In genomic region chr2:181419359-181419758, GRCm38 (mm10) we compare ENCODE assay signal across 1 mouse cellular context.
TF ChIP-seq lines count a peak whose summit lies in the region.

No protein-coding gene starts in this region.

TF ChIP-seq in MEL, 35 proteins besides CTCF, POLR2A, EP300 and RAD21 (continued from another document):
- TF ChIP-seq MYB (IDR thresholded peaks at IDR 0.05; ENCODE audit: low read depth, low read length) (no peak), E2F4 (IDR thresholded peaks at IDR 0.05; ENCODE audit: borderline replicate concordance, low read depth, low read length) (no peak), ZNF384 (IDR thresholded peaks at IDR 0.05; ENCODE audit: low read depth, low read length) (no peak), USF2 (IDR thresholded peaks at IDR 0.05; ENCODE audit: borderline replicate concordance in 1 of 2, insufficient read depth in 1 of 2, low read depth in 1 of 2, low read length in 2 of 2) (no peak), GABPA (IDR thresholded peaks at IDR 0.05; ENCODE audit: low read depth, low read length) (no peak), NRF1 (IDR thresholded peaks at IDR 0.05; ENCODE audit: insufficient read depth, low read depth, low read length, poor library complexity, severe bottlenecking) (no peak), ZC3H11A (IDR thresholded peaks at IDR 0.05; ENCODE audit: low read depth, low read length) (no peak), MXI1 (IDR thresholded peaks at IDR 0.05; ENCODE audit: low read depth, low read length) (no peak), SMC3 (IDR thresholded peaks at IDR 0.05; ENCODE audit: low read depth, low read length) (no peak), ZMIZ1 (IDR thresholded peaks at IDR 0.05; ENCODE audit: low read depth, low read length) (no peak), TBP (IDR thresholded peaks at IDR 0.05; ENCODE audit: low read depth, low read length) (no peak), HCFC1 (IDR thresholded peaks at IDR 0.05; ENCODE audit: low read depth, low read length) (no peak), KAT2A (conservative IDR thresholded peaks at IDR 0.05; ENCODE audit: low read depth, low read length) (no peak), BHLHE40 (IDR thresholded peaks at IDR 0.05; ENCODE audit: borderline replicate concordance, low read depth, low read length) (0 out of 2 replicates have a peak, but pooled peaks have one; percentile 40), ZKSCAN1 (IDR thresholded peaks at IDR 0.05; ENCODE audit: low read depth, low read length) (no peak), SIN3A (IDR thresholded peaks at IDR 0.05; ENCODE audit: low read length) (peak; percentile 27; the same call in 1 of the 2 replicates), MAZ (IDR thresholded peaks at IDR 0.05; ENCODE audit: low read depth, low read length) (no peak), MAFK (IDR thresholded peaks at IDR 0.05; ENCODE audit: borderline replicate concordance, low read depth, low read length) (no peak), ETS1 (IDR thresholded peaks at IDR 0.05; ENCODE audit: low read depth, low read length) (no peak), TAL1 (IDR thresholded peaks at IDR 0.05; ENCODE audit: low read length) (no peak), MYC (IDR thresholded peaks at IDR 0.05; ENCODE audit: low read depth, low read length) (no peak), MEF2A (IDR thresholded peaks at IDR 0.05; ENCODE audit: extremely low read depth, insufficient replicate concordance, low read depth, low read length, poor library complexity, severe bottlenecking) (no peak), USF1 (IDR thresholded peaks at IDR 0.05; ENCODE audit: low read depth, low read length) (no peak), JUND (IDR thresholded peaks at IDR 0.05; ENCODE audit: low read depth, low read length) (no peak), CHD1 (IDR thresholded peaks at IDR 0.05; ENCODE audit: low read depth, low read length) (no peak), TCF12 (IDR thresholded peaks at IDR 0.05; ENCODE audit: low read depth, low read length) (peak; percentile 57; the same call in 1 of the 2 replicates), POLR2AphosphoS5 (IDR thresholded peaks at IDR 0.05; ENCODE audit: borderline replicate concordance, low read depth, low read length) (no peak), CHD2 (IDR thresholded peaks at IDR 0.05; ENCODE audit: low read length) (no peak), POLR2AphosphoS2 (IDR thresholded peaks at IDR 0.05; ENCODE audit: low read length) (no peak), NELFE (IDR thresholded peaks at IDR 0.05; ENCODE audit: low read depth, low read length) (no peak), MAX (IDR thresholded peaks at IDR 0.05; ENCODE audit: low read length) (peak; percentile 69; the same call in 1 of the 2 replicates), UBTF (IDR thresholded peaks at IDR 0.05; ENCODE audit: borderline replicate concordance, insufficient read depth, low read depth, low read length) (no peak), RCOR1 (IDR thresholded peaks at IDR 0.05; ENCODE audit: low read depth, low read length) (peak; percentile 80)
TF ChIP-seq in MEL: peak in this region for 6.
